Mouse (Mus musculus) limb, embryonic 11.5 days (tissue): ENCODE results near the gene Ablim2. TPM values are rescaled to one million over a fixed set of nuclear protein-coding genes. Genes with fewer than 3 reads are reported as not detected.

ENCODE experiments used
- ATAC-seq: fragments of 200-750 bp; cut with Nextera tagmentation; 2 replicates; pipeline ENCODE4 v1.8.0; 2017; ENCODE audit warnings: low read depth; ENCODE audit not compliant: insufficient number of reproducible peaks, low FRiP score, low TSS enrichment
- DNase-seq: peaks from one replicate; pipeline ENCODE4 v3.0.0-alpha.2; 2015; ENCODE audit warnings: low spot score
- H3K27ac ChIP-seq: fragments of 300-500 bp; sonication (generic); replicated peaks from 2 replicates; pipeline ENCODE4 v1.5.1; 2014; ENCODE audit warnings: low read depth, mild to moderate bottlenecking, low read length
- H3K27me3 ChIP-seq: fragments of 300-500 bp; sonication (generic); 2 replicates; pipeline ENCODE4 v1.6.1; 2014; ENCODE audit warnings: mild to moderate bottlenecking, low read length, mixed read lengths; ENCODE audit not compliant: control insufficient read depth, insufficient read depth
- H3K36me3 ChIP-seq: fragments of 300-500 bp; sonication (generic); 2 replicates; pipeline ENCODE4 v1.6.1; 2014; ENCODE audit warnings: mild to moderate bottlenecking, low read length, moderate library complexity, mixed read lengths; ENCODE audit not compliant: control insufficient read depth, insufficient read depth
- H3K4me1 ChIP-seq: fragments of 300-500 bp; sonication (generic); 2 replicates; pipeline ENCODE4 v1.6.1; 2014; ENCODE audit warnings: low read length, mixed read lengths; ENCODE audit not compliant: control insufficient read depth, insufficient read depth
- H3K4me2 ChIP-seq: fragments of 300-500 bp; sonication (generic); 2 replicates; pipeline ENCODE4 v1.6.1; 2014; ENCODE audit warnings: low read depth, mild to moderate bottlenecking, moderate library complexity; ENCODE audit not compliant: severe bottlenecking
- H3K4me3 ChIP-seq: fragments of 300-500 bp; sonication (generic); 2 replicates; pipeline ENCODE4 v1.5.1; 2014; ENCODE audit warnings: low read depth, low read length
- H3K9ac ChIP-seq: fragments of 300-500 bp; sonication (generic); 2 replicates; pipeline ENCODE4 v1.6.1; 2014; ENCODE audit warnings: mild to moderate bottlenecking, low read length
- H3K9me3 ChIP-seq: fragments of 300-500 bp; sonication (generic); 2 replicates; pipeline ENCODE4 v1.6.1; 2016; ENCODE audit warnings: low read length; ENCODE audit not compliant: control insufficient read depth
- WGBS: fragments of 180-500 bp; shearing (Covaris S2); extraction: QIAGEN DNeasy Blood & Tissue Kit; methylation state at CpG from one replicate; pipeline ENCODE4 v1.1.7; 2014; 5-methylcytosine and 5-hydroxymethylcytosine counted together
- polyA plus RNA-seq: library from polyadenylated mRNA; unstranded; fragments of >200 nt; fragmentation: Nextera tagmentation; extraction: Ambion mirVana; gene quantifications from 2 replicates; pipeline ENCODE4 v1.2.1, GENCODE M21; 2014

Ablim2 gene
- polyA plus RNA-seq, 1 experiment from 2014 or later, result 1.3 TPM

- ATAC-seq (peak; percentile 71; the same call in 1 of the 2 replicates), DNase-seq (peak; percentile 75)
- H3K4me3 ChIP-seq, result no peak overlapping the region
- no peaks in the 10 kb centered on the region for H3K36me3 ChIP-seq
- H3K27me3 ChIP-seq, result no peaks in the 10 kb centered on the region
- peak overlapping the region; percentile 58; the same call in 1 of the 2 replicates for H3K27ac ChIP-seq
- H3K4me2 ChIP-seq, result 0 out of 2 replicates have a peak overlapping the region, but pooled peaks have one; percentile 10
- no peaks in the 10 kb centered on the region for H3K9me3 ChIP-seq
- H3K4me1 ChIP-seq, result peaks cover 8% of the 10 kb centered on the region
- peak overlapping the region; percentile 37; the same call in 1 of the 2 replicates for H3K9ac ChIP-seq
- 48% methylated on average over 11 of the region's 11 CpGs for WGBS
Observed at GRCm38 (mm10) chr5:35728957-35729460, 28.7 kb upstream of the Ablim2 start.

- DNase-seq (no peak), ATAC-seq (no peak)
- peaks cover 8% of the 10 kb centered on the region for H3K4me1 ChIP-seq
- no peak overlapping the region for H3K4me2 ChIP-seq
- no peak overlapping the region for H3K9ac ChIP-seq
- H3K27ac ChIP-seq, result no peak overlapping the region
- H3K27me3 ChIP-seq, result no peaks in the 10 kb centered on the region
- WGBS, result 89% methylated on average over 3 of the region's 3 CpGs
- no peaks in the 10 kb centered on the region for H3K9me3 ChIP-seq
- H3K4me3 ChIP-seq, result no peak overlapping the region
- H3K36me3 ChIP-seq, result no peaks in the 10 kb centered on the region
Observed at GRCm38 (mm10) chr5:35729844-35730243, 27.8 kb upstream of the Ablim2 start.

- WGBS, result 85% methylated on average over 1 of the region's 1 CpGs
- no peak for ATAC-seq
- no peak overlapping the region for H3K27ac ChIP-seq
Observed at GRCm38 (mm10) chr5:35730552-35730951, 27.1 kb upstream of the Ablim2 start.

GRCm38 (mm10) chr5:35731006-35731405 lies 26.7 kb upstream of the Ablim2 start:
- no peaks in the 10 kb centered on the region for H3K27me3 ChIP-seq
- 89% methylated on average over 4 of the region's 4 CpGs for WGBS
- no peak for ATAC-seq
- no peaks in the 10 kb centered on the region for H3K36me3 ChIP-seq
- peaks cover 8% of the 10 kb centered on the region for H3K4me1 ChIP-seq
- H3K4me2 ChIP-seq, result no peak overlapping the region
- no peak overlapping the region for H3K4me3 ChIP-seq
- no peak for DNase-seq
- no peak overlapping the region for H3K27ac ChIP-seq
- H3K9ac ChIP-seq, result no peak overlapping the region
- no peaks in the 10 kb centered on the region for H3K9me3 ChIP-seq

More at GRCm38 (mm10) chr5:35730552-35730951, 27.1 kb upstream of the Ablim2 start:
- Histone ChIP-seq H3K36me3 (no peaks in the 10 kb centered on the region), H3K4me1 (peaks cover 8% of the 10 kb centered on the region), H3K4me2 (no peak overlapping the region), H3K27me3 (no peaks in the 10 kb centered on the region), H3K9ac (no peak overlapping the region), H3K9me3 (no peaks in the 10 kb centered on the region), H3K4me3 (no peak overlapping the region)
- DNase-seq, result no peak

- 74% methylated on average over 2 of the region's 2 CpGs for WGBS
- no peak for ATAC-seq
Observed at GRCm38 (mm10) chr5:35733523-35733922, 24.2 kb upstream of the Ablim2 start.

GRCm38 (mm10) chr5:35737231-35737901 lies 20.3 kb upstream of the Ablim2 start:
- no peaks in the 10 kb centered on the region for H3K4me1 ChIP-seq
- no peak for ATAC-seq

More at GRCm38 (mm10) chr5:35733523-35733922, 24.2 kb upstream of the Ablim2 start:
- H3K4me2 ChIP-seq, result no peak overlapping the region
- H3K27me3 ChIP-seq, result no peaks in the 10 kb centered on the region
- no peak overlapping the region for H3K4me3 ChIP-seq
- H3K9ac ChIP-seq, result no peak overlapping the region
- H3K9me3 ChIP-seq, result no peaks in the 10 kb centered on the region
- no peaks in the 10 kb centered on the region for H3K36me3 ChIP-seq
- H3K4me1 ChIP-seq, result peaks cover 8% of the 10 kb centered on the region
- no peak for DNase-seq
- no peak overlapping the region for H3K27ac ChIP-seq

GRCm38 (mm10) chr5:35739005-35739404 lies 18.7 kb upstream of the Ablim2 start:
- Histone ChIP-seq H3K4me2 (no peak overlapping the region), H3K9ac (no peak overlapping the region), H3K36me3 (no peaks in the 10 kb centered on the region), H3K4me3 (no peak overlapping the region), H3K27me3 (peaks cover 14% of the 10 kb centered on the region), H3K4me1 (no peaks in the 10 kb centered on the region), H3K27ac (no peak overlapping the region), H3K9me3 (no peaks in the 10 kb centered on the region)
- no peak for ATAC-seq
- no peak for DNase-seq
- WGBS, result 73% methylated on average over 2 of the region's 2 CpGs

More at GRCm38 (mm10) chr5:35737231-35737901, 20.3 kb upstream of the Ablim2 start:
- no peaks in the 10 kb centered on the region for H3K36me3 ChIP-seq
- H3K9ac ChIP-seq, result no peak overlapping the region
- no peak overlapping the region for H3K4me3 ChIP-seq
- H3K4me2 ChIP-seq, result no peak overlapping the region
- H3K9me3 ChIP-seq, result no peaks in the 10 kb centered on the region
- H3K27me3 ChIP-seq, result peaks cover 14% of the 10 kb centered on the region
- H3K27ac ChIP-seq, result no peak overlapping the region
- 84% methylated on average over 20 of the region's 20 CpGs for WGBS
- no peak for DNase-seq

- no peak within 1 kb of the TSS for H3K4me3 ChIP-seq
- peaks cover 14% of the 10 kb centered on the region for H3K27me3 ChIP-seq
- no peak for DNase-seq
- no peak within 1 kb of the TSS for H3K27ac ChIP-seq
- no peak within 1 kb of the TSS for H3K9ac ChIP-seq
- H3K4me2 ChIP-seq, result no peak within 1 kb of the TSS
- H3K9me3 ChIP-seq, result no peaks in the 10 kb centered on the region
- no peaks in the 10 kb centered on the region for H3K36me3 ChIP-seq
- no peaks in the 10 kb centered on the region for H3K4me1 ChIP-seq
- 14% methylated on average over 10 of the region's 10 CpGs for WGBS
- ATAC-seq, result no peak
Observed at GRCm38 (mm10) chr5:35739536-35740278, 18.0 kb upstream of the Ablim2 start, which contains the start of gene Sh3tc1. Gene Sh3tc1 (minus strand): TSS chr5:35739987.
